Mouse (Mus musculus) heart, adult 8-10 months (tissue): ENCODE measurements around the gene Fchsd2. TPM values are rescaled to one million over a fixed set of nuclear protein-coding genes. Genes with fewer than 3 reads are reported as not detected.

Experiments
- total RNA-seq, 4 experiments: library from RNA; stranded (reverse); gene quantifications; 2 replicates each; pipeline ENCODE4 v1.2.4; 2022

The Fchsd2 gene
- total RNA-seq, 4 experiments from 2014 or later, result 17.2 to 23.8 (median 19.1) TPM

Other genes starting within 250 kb of the Fchsd2 start
- 1 to 10 TPM; 3.8 to 4.1 (median 3.9) TPM for gene Relt, start 229.4 kb upstream of the Fchsd2 start, total RNA-seq
- gene Arhgef17, start 160.8 kb upstream of the Fchsd2 start, total RNA-seq, result 10 to 100 TPM; 25.0 to 36.6 (median 28.1) TPM
- gene P2ry6, start 118.2 kb upstream of the Fchsd2 start, total RNA-seq, result 1 to 10 TPM; 2.7 to 4.0 (median 3.3) TPM
- gene P2ry2, start 80.0 kb upstream of the Fchsd2 start, total RNA-seq, result 10 to 100 TPM; 24.6 to 27.7 (median 27.2) TPM
- 10 to 100 TPM in 2 of 4 experiments, 1 to 10 TPM in 2; 5.7 to 12.3 (median 9.3) TPM for gene Atg16l2, start 209.4 kb downstream of the Fchsd2 start, total RNA-seq
- 10 to 100 TPM; 57.4 to 86.0 (median 69.5) TPM for gene Stard10, start 224.2 kb downstream of the Fchsd2 start, total RNA-seq